Comparison of ENCODE assay signal across 34 mouse cellular contexts in genomic region chr2:36565156-36565555, GRCm38 (mm10). TPM values are rescaled to one million over a fixed set of nuclear protein-coding genes. Genes with fewer than 3 reads are reported as not detected.
DNase-seq lines count a peak whose midpoint lies in the region; ATAC-seq and TF ChIP-seq lines count a peak whose summit lies in the region.
"Had no signal": no experiment of that assay in that cellular context is flagged by ENCODE, and none has a peak within 500 bp of the region (broad histone marks: within the 10 kb centered on the region; RNA-seq: fewer than 3 reads in every experiment).

No protein-coding gene starts in this region.

- no peak for DNase-seq in frontal cortex, postnatal 14 days (ENCODE audit: low spot score in 2 of 2)
- peak; percentile 5 to 11 for DNase-seq in left cerebral cortex, adult 9 months (ENCODE audit: low spot score in 2 of 2)
- DNase-seq in left cerebral cortex, adult 2 months (ENCODE audit: extremely low spot score in 1 of 2, low spot score in 2 of 2), result no peak
- no peak for DNase-seq in lung, postnatal 36 days
- peak; percentile 67 for DNase-seq in brain, adult 2 months (ENCODE audit: low read depth, low spot score)
- DNase-seq: adrenal gland, adult 8-10 months; adrenal gland, postnatal 25 days; cerebellum, adult 11 months; cerebellum, adult 2 months; cerebellum, adult 9-11 months; cerebellum, postnatal 25 days; forebrain, postnatal 0 days; gastrocnemius, postnatal 10 days; gastrocnemius, postnatal 36 days; heart, adult 2 months; heart, postnatal 14 days; heart, postnatal 4 days had no signal

- H3K27me3 ChIP-seq in lung, embryonic 16.5 days (ENCODE audit: control insufficient read depth, insufficient read depth, low read depth, low read length), result no peaks in the 10 kb centered on the region
- H3K27me3 ChIP-seq: embryonic facial prominence, embryonic 12.5 days; embryonic facial prominence, embryonic 15.5 days; heart, embryonic 13.5 days had no signal

- no peaks in the 10 kb centered on the region for H3K4me1 ChIP-seq in lung, embryonic 16.5 days (replicated peaks; ENCODE audit: control insufficient read depth, insufficient read depth, low read length)
- H3K4me1 ChIP-seq: embryonic facial prominence, embryonic 12.5 days; embryonic facial prominence, embryonic 15.5 days; heart, embryonic 10.5 days; heart, embryonic 13.5 days had no signal

- peak; percentile 95 for ATAC-seq in frontal cortex, adult (ENCODE audit: low TSS enrichment)
- ATAC-seq in lung, embryonic 16.5 days (ENCODE audit: low read depth), result peak; percentile 77
- ATAC-seq in cerebellum, adult (ENCODE audit: insufficient number of reproducible peaks, low FRiP score, low TSS enrichment), result no peak
- ATAC-seq: activated CD4-positive, CD25-positive, alpha-beta regulatory T cell, adult 4 months; forebrain, embryonic 14.5 days; forebrain, postnatal 0 days had no signal

- H3K36me3 ChIP-seq in lung, embryonic 16.5 days (ENCODE audit: control insufficient read depth, insufficient read depth, low read length), result no peaks in the 10 kb centered on the region
- H3K36me3 ChIP-seq: embryonic facial prominence, embryonic 12.5 days; embryonic facial prominence, embryonic 15.5 days; heart, embryonic 10.5 days; heart, embryonic 13.5 days had no signal

- intact Hi-C loops in left cerebral cortex, adult 2 months (cut with DNase I), result no loop called here

- no peak overlapping the region for H3K9ac ChIP-seq in lung, embryonic 16.5 days (ENCODE audit: low read length)
- H3K9ac ChIP-seq: embryonic facial prominence, embryonic 12.5 days; embryonic facial prominence, embryonic 15.5 days; forebrain, postnatal 0 days; heart, embryonic 13.5 days; hindbrain, embryonic 14.5 days had no signal

- H3K9me3 ChIP-seq in lung, embryonic 16.5 days (ENCODE audit: control insufficient read depth, low read length), result no peaks in the 10 kb centered on the region
- H3K9me3 ChIP-seq: embryonic facial prominence, embryonic 15.5 days; heart, embryonic 10.5 days had no signal

- H3K4me3 ChIP-seq in left cerebral cortex, adult 2 months, result no peak overlapping the region
- H3K4me3 ChIP-seq in lung, embryonic 16.5 days (ENCODE audit: low read length), result no peak overlapping the region
- H3K4me3 ChIP-seq: embryonic facial prominence, embryonic 12.5 days; embryonic facial prominence, embryonic 15.5 days; heart, adult 2 months; heart, embryonic 10.5 days; heart, embryonic 13.5 days had no signal

- H3K27ac ChIP-seq in left cerebral cortex, adult 2 months, result no peak overlapping the region
- no peak overlapping the region for H3K27ac ChIP-seq in lung, embryonic 16.5 days (ENCODE audit: low read length)
- H3K27ac ChIP-seq: embryonic facial prominence, embryonic 12.5 days; embryonic facial prominence, embryonic 15.5 days; heart, adult 2 months; heart, embryonic 10.5 days; heart, embryonic 13.5 days; hindbrain, embryonic 14.5 days had no signal

- TF ChIP-seq CTCF in left cerebral cortex, adult 2 months (IDR thresholded peaks at IDR 0.05), result no peak

- H3K4me2 ChIP-seq in lung, embryonic 16.5 days (ENCODE audit: low read depth, low read length), result no peak overlapping the region
- H3K4me2 ChIP-seq: embryonic facial prominence, embryonic 12.5 days; embryonic facial prominence, embryonic 15.5 days; heart, embryonic 13.5 days; hindbrain, embryonic 14.5 days had no signal

RNA-seq across cellular contexts. Expression of gene Olfr344, which starts 1.3 kb away (rescaled TPM):
- total RNA-seq in left cerebral cortex, adult 2 months (2021), result under 1 TPM; 0.05 to 0.09 TPM
- polyA plus RNA-seq in lung, embryonic 16.5 days (2015; fragmentation: Nextera tagmentation; extraction: Ambion mirVana), result not detected in 2 replicates
- total RNA-seq: adrenal gland, postnatal 25 days; common myeloid progenitor, adult 5-6 weeks; ES-E14; forebrain, postnatal 0 days; gastrocnemius, adult 18-20 months; gastrocnemius, postnatal 10 days; gastrocnemius, postnatal 36 days; granulocyte monocyte progenitor cell, adult 5-6 weeks; heart, adult 2 months; heart, postnatal 4 days had no signal
- polyA plus RNA-seq: activated CD4-positive, CD25-positive, alpha-beta regulatory T cell, adult 4 months; cerebellum, adult 2 months; embryonic facial prominence, embryonic 12.5 days; forebrain, embryonic 11.5 days; forebrain, embryonic 14.5 days; forebrain, postnatal 0 days; heart, adult 2 months; heart, embryonic 10.5 days; heart, embryonic 13.5 days; heart, embryonic 16.5 days; hindbrain, embryonic 11.5 days; hindbrain, embryonic 14.5 days had no signal

RNA-seq across cellular contexts. Expression of gene Olfr342, which starts 40.4 kb away (rescaled TPM):
- total RNA-seq in left cerebral cortex, adult 2 months (2021), result not detected
- not detected in 2 replicates for polyA plus RNA-seq in lung, embryonic 16.5 days (2015; fragmentation: Nextera tagmentation; extraction: Ambion mirVana)
- total RNA-seq: adrenal gland, adult 8-10 months; adrenal gland, postnatal 25 days; common myeloid progenitor, adult 5-6 weeks; ES-E14; forebrain, postnatal 0 days; gastrocnemius, adult 18-20 months; gastrocnemius, postnatal 10 days; gastrocnemius, postnatal 36 days; granulocyte monocyte progenitor cell, adult 5-6 weeks; heart, adult 2 months; heart, postnatal 14 days; heart, postnatal 4 days had no signal
- polyA plus RNA-seq: activated CD4-positive, CD25-positive, alpha-beta regulatory T cell, adult 4 months; cerebellum, adult 2 months; embryonic facial prominence, embryonic 12.5 days; embryonic facial prominence, embryonic 15.5 days; forebrain, embryonic 11.5 days; forebrain, embryonic 14.5 days; forebrain, postnatal 0 days; heart, adult 2 months; heart, embryonic 10.5 days; heart, embryonic 13.5 days; heart, embryonic 16.5 days; hindbrain, embryonic 11.5 days; hindbrain, embryonic 14.5 days had no signal

Comparison
In these comparisons a context has a peak if more than half of its experiments do, and no peak if none do; other contexts are left out.
1. DNase-seq: peak in left cerebral cortex, adult 9 months (2 of 2) and brain, adult 2 months (single experiment); none in frontal cortex, postnatal 14 days (0 of 2), left cerebral cortex, adult 2 months (0 of 2) and lung, postnatal 36 days (single experiment).